Mouse (Mus musculus) embryonic facial prominence, embryonic 12.5 days (tissue): ENCODE data around the gene Trim75. TPM values are rescaled to one million over a fixed set of nuclear protein-coding genes. Genes with fewer than 3 reads are reported as not detected.

Experiments used
- ATAC-seq: fragments of 200-750 bp; cut with Nextera tagmentation; 2 replicates; pipeline ENCODE4 v1.8.0; 2017; ENCODE audit not compliant: insufficient number of reproducible peaks, insufficient read depth, low FRiP score, low TSS enrichment
- H3K27ac ChIP-seq: fragments of 300-500 bp; sonication (generic); 2 replicates; pipeline ENCODE4 v1.5.1; 2016; ENCODE audit warnings: mild to moderate bottlenecking
- H3K27me3 ChIP-seq: fragments of 300-500 bp; sonication (generic); 2 replicates; pipeline ENCODE4 v1.6.1; 2016; ENCODE audit warnings: mild to moderate bottlenecking, moderate library complexity
- H3K36me3 ChIP-seq: fragments of 300-500 bp; sonication (generic); 2 replicates; pipeline ENCODE4 v1.6.1; 2016; ENCODE audit warnings: mild to moderate bottlenecking
- H3K4me1 ChIP-seq: fragments of 300-500 bp; sonication (generic); 2 replicates; pipeline ENCODE4 v1.6.1; 2016
- H3K4me2 ChIP-seq: fragments of 300-500 bp; sonication (generic); replicated peaks from 2 replicates; pipeline ENCODE4 v1.6.1; 2016; ENCODE audit warnings: mild to moderate bottlenecking, moderate library complexity
- H3K4me3 ChIP-seq: fragments of 300-500 bp; sonication (generic); 2 replicates; pipeline ENCODE4 v1.5.1; 2016; ENCODE audit warnings: mild to moderate bottlenecking
- H3K9ac ChIP-seq: fragments of 300-500 bp; sonication (generic); 2 replicates; pipeline ENCODE4 v1.6.1; 2016; ENCODE audit warnings: mild to moderate bottlenecking, moderate library complexity
- H3K9me3 ChIP-seq: fragments of 300-500 bp; sonication (generic); 2 replicates; pipeline ENCODE4 v1.6.1; 2016; ENCODE audit warnings: mild to moderate bottlenecking, moderate library complexity
- WGBS: fragments of 180-500 bp; shearing (Covaris S2); methylation state at CpG from one replicate; pipeline ENCODE4 v1.1.7; 2016; 5-methylcytosine and 5-hydroxymethylcytosine counted together
- polyA plus RNA-seq: library from polyadenylated mRNA; unstranded; fragments of >200 nt; fragmentation: Nextera tagmentation; extraction: Ambion mirVana; gene quantifications from 2 replicates; pipeline ENCODE4 v1.2.1, GENCODE M21; 2016

The Trim75 gene
- polyA plus RNA-seq, 1 experiment from 2014 or later = not detected

- no peak overlapping the region for H3K27ac ChIP-seq
- no peak for ATAC-seq
Measured at GRCm38 (mm10) chr8:64998806-64999365, 11.3 kb upstream of the Trim75 start.

GRCm38 (mm10) chr8:64983150-64983897, 4.3 kb downstream of the Trim75 start:
- whole genome bisulfite sequencing = 75% methylated on average over 20 of the region's 20 CpGs
- ATAC-seq = no peak
- no peaks in the 10 kb centered on the region for H3K36me3 ChIP-seq
- no peaks in the 10 kb centered on the region for H3K9me3 ChIP-seq
- no peak overlapping the region for H3K9ac ChIP-seq
- no peak overlapping the region for H3K4me2 ChIP-seq
- H3K4me1 ChIP-seq = no peaks in the 10 kb centered on the region
- H3K27ac ChIP-seq = no peak overlapping the region
- H3K4me3 ChIP-seq = no peak overlapping the region
- no peaks in the 10 kb centered on the region for H3K27me3 ChIP-seq

More at GRCm38 (mm10) chr8:64998806-64999365, 11.3 kb upstream of the Trim75 start:
- WGBS = 76% methylated on average over 4 of the region's 4 CpGs
- Histone ChIP-seq H3K4me1 (no peaks in the 10 kb centered on the region), H3K9me3 (no peaks in the 10 kb centered on the region), H3K4me2 (no peak overlapping the region), H3K27me3 (no peaks in the 10 kb centered on the region), H3K9ac (no peak overlapping the region), H3K4me3 (no peak overlapping the region), H3K36me3 (no peaks in the 10 kb centered on the region)

GRCm38 (mm10) chr8:64962836-64963235, 24.8 kb downstream of the Trim75 start:
- Histone ChIP-seq H3K4me3 (no peak overlapping the region), H3K4me1 (no peaks in the 10 kb centered on the region), H3K27me3 (no peaks in the 10 kb centered on the region), H3K9ac (no peak overlapping the region), H3K4me2 (no peak overlapping the region), H3K9me3 (no peaks in the 10 kb centered on the region), H3K36me3 (peaks cover 8% of the 10 kb centered on the region; the same call in 1 of the 2 replicates), H3K27ac (no peak overlapping the region)
- no peak for ATAC-seq

- 83% methylated on average over 9 of the region's 9 CpGs for WGBS
- no peak overlapping the region for H3K9ac ChIP-seq
- no peak overlapping the region for H3K4me2 ChIP-seq
- ATAC-seq = no peak
- H3K4me3 ChIP-seq = no peak overlapping the region
- H3K4me1 ChIP-seq = no peaks in the 10 kb centered on the region
- H3K27ac ChIP-seq = no peak overlapping the region
- no peaks in the 10 kb centered on the region for H3K9me3 ChIP-seq
- H3K27me3 ChIP-seq = no peaks in the 10 kb centered on the region
- peaks cover 8% of the 10 kb centered on the region; the same call in 1 of the 2 replicates for H3K36me3 ChIP-seq
Measured at GRCm38 (mm10) chr8:64959025-64959424, 28.6 kb downstream of the Trim75 start.

GRCm38 (mm10) chr8:64952101-64952500, 35.5 kb downstream of the Trim75 start:
- no peak for ATAC-seq
- Histone ChIP-seq H3K9me3 (no peaks in the 10 kb centered on the region), H3K27me3 (no peaks in the 10 kb centered on the region), H3K4me1 (no peaks in the 10 kb centered on the region), H3K36me3 (no peaks in the 10 kb centered on the region), H3K4me3 (no peak overlapping the region), H3K27ac (no peak overlapping the region), H3K4me2 (no peak overlapping the region), H3K9ac (no peak overlapping the region)
- WGBS = 72% methylated on average over 6 of the region's 6 CpGs

DNA sequence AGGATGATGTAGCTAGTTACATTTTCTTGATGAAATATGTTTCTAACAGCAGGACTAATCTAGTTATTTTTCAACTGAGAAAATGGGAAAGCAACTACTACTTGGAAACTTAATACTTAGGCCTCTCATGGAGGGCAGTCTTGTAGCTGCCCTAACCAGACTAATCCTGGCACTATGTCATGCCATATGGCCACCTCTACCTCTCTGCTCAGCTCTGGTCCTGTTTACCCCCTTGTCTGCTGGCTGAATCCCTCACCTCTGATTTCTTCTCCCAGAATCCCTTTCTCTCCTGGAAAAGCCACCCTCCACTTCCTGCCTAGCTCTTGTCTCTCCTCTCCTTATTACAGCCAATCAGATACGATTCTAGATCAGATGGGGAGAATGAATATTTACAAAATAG, 39.3 kb downstream of the Trim75 start:
- H3K4me3 ChIP-seq = no peak overlapping the region
- no peaks in the 10 kb centered on the region for H3K4me1 ChIP-seq
- no peaks in the 10 kb centered on the region for H3K9me3 ChIP-seq
- no peaks in the 10 kb centered on the region for H3K36me3 ChIP-seq
- no peak for ATAC-seq
- 82% methylated on average over 1 of the region's 1 CpGs for WGBS
- no peak overlapping the region for H3K27ac ChIP-seq
- H3K9ac ChIP-seq = no peak overlapping the region
- H3K27me3 ChIP-seq = peaks cover 8% of the 10 kb centered on the region
- H3K4me2 ChIP-seq = no peak overlapping the region

GRCm38 (mm10) chr8:64947698-64948034, 40.0 kb downstream of the Trim75 start:
- no peak; the same call in 1 of the 2 replicates for ATAC-seq
- Histone ChIP-seq H3K27ac (peak overlapping the region; percentile 60; the same call in 1 of the 2 replicates), H3K36me3 (no peaks in the 10 kb centered on the region), H3K4me2 (peak overlapping the region; percentile 62), H3K9ac (peak overlapping the region; percentile 55), H3K4me1 (0 out of 2 replicates have a peak, but pooled peaks cover under 1% of the 10 kb centered on the region), H3K4me3 (peak overlapping the region; percentile 77), H3K9me3 (no peaks in the 10 kb centered on the region), H3K27me3 (peaks cover 15% of the 10 kb centered on the region)
- 10% methylated on average over 10 of the region's 10 CpGs for WGBS

DNA sequence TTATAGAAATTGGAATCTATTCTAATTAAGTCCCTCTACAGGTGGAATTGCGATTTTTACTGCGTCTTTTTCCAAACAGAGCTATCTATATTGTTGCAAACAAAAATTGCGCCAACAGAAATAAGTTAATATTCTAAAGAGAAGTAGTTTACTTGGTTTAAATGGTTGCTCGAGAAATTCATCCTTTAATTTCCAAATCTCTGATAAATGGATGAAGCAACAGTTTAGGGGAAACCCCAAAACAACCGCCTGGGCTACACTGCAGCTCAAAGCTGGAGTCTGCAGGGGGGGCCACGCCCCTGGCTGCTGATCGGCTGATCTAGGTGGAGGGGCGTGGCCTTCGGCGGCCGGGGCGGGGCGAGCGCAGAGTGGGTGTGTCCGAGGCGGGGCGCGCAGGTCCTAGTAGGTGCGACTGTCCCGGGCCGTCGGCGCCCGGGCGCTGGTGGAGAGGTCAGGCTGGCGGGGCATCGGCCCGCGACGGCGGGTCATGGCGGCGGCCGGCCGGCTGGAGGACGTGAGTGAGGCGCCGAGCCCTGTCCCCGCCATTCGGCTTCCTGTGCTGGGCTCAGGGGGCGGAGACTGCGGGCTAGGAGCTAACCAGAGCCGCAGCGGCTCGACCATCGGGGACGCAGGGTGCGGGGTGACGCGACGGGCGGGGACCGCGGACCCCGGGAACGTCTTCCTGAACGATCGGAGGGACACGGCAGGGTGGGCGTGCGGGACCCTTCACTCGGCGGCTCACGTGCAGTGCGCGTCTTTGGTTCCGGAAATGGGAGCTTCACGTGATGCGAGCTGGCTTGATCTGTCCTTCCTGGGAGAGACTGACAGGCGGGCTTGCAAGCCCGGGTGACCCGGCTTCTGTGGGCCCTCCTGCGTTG, 40.6 kb downstream of the Trim75 start, which contains the start of gene Tmem192:
Gene Tmem192 (plus strand): TSS at position 366 of the 878 bp plus-strand sequence.
- H3K4me3 ChIP-seq = peak within 1 kb of the TSS; percentile 77
- peak within 1 kb of the TSS; percentile 62 for H3K4me2 ChIP-seq
- H3K9me3 ChIP-seq = no peaks in the 10 kb centered on the region
- peaks cover 4% of the 10 kb centered on the region; the same call in 1 of the 2 replicates for H3K4me1 ChIP-seq
- peak within 1 kb of the TSS; percentile 60; the same call in 1 of the 2 replicates for H3K27ac ChIP-seq
- 2% methylated on average over 69 of the region's 73 CpGs for WGBS
- H3K36me3 ChIP-seq = no peaks in the 10 kb centered on the region
- peak; percentile 92 for ATAC-seq
- H3K9ac ChIP-seq = peak within 1 kb of the TSS; percentile 55
- H3K27me3 ChIP-seq = peaks cover 21% of the 10 kb centered on the region

GRCm38 (mm10) chr8:64946441-64946819, 41.2 kb downstream of the Trim75 start:
- 59% methylated on average over 8 of the region's 8 CpGs for WGBS
- Histone ChIP-seq H3K9me3 (no peaks in the 10 kb centered on the region), H3K36me3 (no peaks in the 10 kb centered on the region), H3K4me3 (no peak overlapping the region), H3K9ac (no peak overlapping the region), H3K27ac (no peak overlapping the region), H3K27me3 (peaks cover 22% of the 10 kb centered on the region), H3K4me2 (peak overlapping the region; percentile 62; the same call in 1 of the 2 replicates), H3K4me1 (peaks cover 4% of the 10 kb centered on the region; the same call in 1 of the 2 replicates)
- ATAC-seq = no peak

- ATAC-seq = no peak
- H3K9ac ChIP-seq = no peak overlapping the region
- H3K4me1 ChIP-seq = peaks cover 4% of the 10 kb centered on the region; the same call in 1 of the 2 replicates
- 77% methylated on average over 7 of the region's 7 CpGs for WGBS
- no peaks in the 10 kb centered on the region for H3K36me3 ChIP-seq
- peaks cover 22% of the 10 kb centered on the region for H3K27me3 ChIP-seq
- H3K27ac ChIP-seq = no peak overlapping the region
- H3K4me3 ChIP-seq = no peak overlapping the region
- no peaks in the 10 kb centered on the region for H3K9me3 ChIP-seq
- H3K4me2 ChIP-seq = no peak overlapping the region
Measured at GRCm38 (mm10) chr8:64945606-64946005, 42.0 kb downstream of the Trim75 start.

DNA sequence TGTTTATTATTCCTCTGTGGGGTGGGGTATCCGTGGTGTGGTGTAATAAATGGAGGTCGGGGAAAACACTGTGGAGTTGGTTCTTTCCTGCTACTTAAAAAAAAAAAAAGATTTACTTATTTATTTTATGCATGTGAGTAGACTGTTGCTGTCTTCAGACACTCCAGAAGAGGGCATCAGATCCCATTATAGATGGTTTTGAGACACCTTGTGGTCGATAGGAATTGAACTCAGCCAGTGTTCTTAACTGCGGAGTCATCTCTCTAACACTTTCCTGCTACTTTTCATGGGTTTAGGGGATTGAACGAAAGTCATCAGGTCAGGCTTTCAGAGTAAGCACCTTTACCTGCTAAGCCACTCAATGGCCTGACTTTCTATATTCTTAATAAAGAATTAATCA, 42.8 kb downstream of the Trim75 start:
- Histone ChIP-seq H3K9ac (no peak overlapping the region), H3K27ac (no peak overlapping the region), H3K36me3 (no peaks in the 10 kb centered on the region), H3K4me2 (no peak overlapping the region), H3K4me1 (peaks cover 4% of the 10 kb centered on the region; the same call in 1 of the 2 replicates), H3K9me3 (no peaks in the 10 kb centered on the region), H3K27me3 (peaks cover 22% of the 10 kb centered on the region), H3K4me3 (no peak overlapping the region)
- no peak for ATAC-seq
- WGBS = 22% methylated on average over 5 of the region's 5 CpGs
